Mouse (Mus musculus): ENCODE data around the gene Cd300ld3. TPM values are rescaled to one million over a fixed set of nuclear protein-coding genes. Genes with fewer than 3 reads are reported as not detected.

The Cd300ld3 gene
- polyA plus RNA-seq, 1 experiment from 2014 or later: not detected

DNA sequence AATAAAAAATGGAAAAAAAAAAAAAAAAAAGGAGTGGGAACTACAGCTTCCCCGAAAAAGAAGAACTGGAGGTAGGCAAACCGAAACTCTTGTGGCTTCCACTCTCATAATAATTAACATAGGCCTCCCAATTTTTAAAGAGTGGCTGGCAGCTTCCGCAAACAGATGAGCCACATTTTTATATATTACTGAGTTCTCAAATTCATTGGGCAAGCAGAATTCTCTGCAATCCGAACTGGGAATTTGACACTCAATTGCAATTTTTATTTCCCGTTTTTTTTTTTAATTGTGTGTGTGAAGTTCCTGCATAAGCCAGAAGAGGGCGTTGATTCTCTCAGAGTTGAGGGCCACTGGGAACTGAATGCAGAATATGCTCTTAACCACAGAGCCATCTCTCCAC lies 18.6 kb upstream of the Cd300ld3 start:
- Histone ChIP-seq H3K4me2 (replicated peaks; ENCODE audit: low read depth) (no peak overlapping the region), H3K27ac (ENCODE audit: low read depth, low read length) (no peak overlapping the region), H3K36me3 (ENCODE audit: control insufficient read depth, insufficient read depth) (no peaks in the 10 kb centered on the region), H3K4me1 (replicated peaks; ENCODE audit: control insufficient read depth, insufficient read depth, low read length) (no peaks in the 10 kb centered on the region), H3K9me3 (ENCODE audit: control insufficient read depth) (no peaks in the 10 kb centered on the region), H3K27me3 (replicated peaks; ENCODE audit: control insufficient read depth, insufficient read depth, low read length) (no peaks in the 10 kb centered on the region), H3K9ac (ENCODE audit: low read depth, low read length) (no peak overlapping the region), H3K4me3 (ENCODE audit: low read depth, low read length) (no peak overlapping the region)
- ATAC-seq: no peak
- WGBS: 67% methylated on average over 6 of the region's 6 CpGs
- peak; percentile 15; the same call in 1 of the 2 replicates for TF ChIP-seq CTCF (IDR thresholded peaks at IDR 0.05; ENCODE audit: low read depth)

GRCm38 (mm10) chr11:115062077-115062476 lies 13.9 kb upstream of the Cd300ld3 start, which contains the start of gene Cd300e:
Gene Cd300e, minus strand, starts transcription at chr11:115062177.
- Histone ChIP-seq H3K9ac (ENCODE audit: low read depth, low read length) (no peak within 1 kb of the TSS), H3K4me3 (ENCODE audit: low read depth, low read length) (no peak within 1 kb of the TSS), H3K9me3 (ENCODE audit: control insufficient read depth) (no peaks in the 10 kb centered on the region), H3K27me3 (replicated peaks; ENCODE audit: control insufficient read depth, insufficient read depth, low read length) (no peaks in the 10 kb centered on the region), H3K27ac (ENCODE audit: low read depth, low read length) (no peak within 1 kb of the TSS), H3K4me1 (replicated peaks; ENCODE audit: control insufficient read depth, insufficient read depth, low read length) (no peaks in the 10 kb centered on the region), H3K36me3 (ENCODE audit: control insufficient read depth, insufficient read depth) (no peaks in the 10 kb centered on the region), H3K4me2 (replicated peaks; ENCODE audit: low read depth) (no peak within 1 kb of the TSS)
- ATAC-seq: no peak
- no peak for TF ChIP-seq CTCF (IDR thresholded peaks at IDR 0.05; ENCODE audit: low read depth)
- WGBS: 29% methylated on average over 5 of the region's 5 CpGs

DNA sequence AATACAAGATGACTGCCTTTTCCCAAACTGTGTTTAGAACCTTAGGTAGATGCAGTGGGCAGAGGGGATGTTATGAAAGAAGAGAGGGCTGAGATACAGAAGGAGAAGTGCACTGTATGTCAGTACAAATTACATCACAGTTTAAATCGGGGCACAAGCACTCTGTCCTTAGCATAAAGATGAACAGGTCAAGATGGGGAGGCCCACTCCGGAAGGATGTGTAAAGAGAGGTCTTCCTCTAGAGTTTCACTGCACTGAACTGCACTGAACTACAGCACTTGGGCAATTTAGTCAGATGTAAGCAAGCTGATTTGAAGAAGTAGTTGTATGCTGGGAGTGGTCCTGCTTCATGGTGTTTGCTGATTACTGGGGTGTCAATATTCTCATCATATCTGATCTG lies 11.6 kb upstream of the Cd300ld3 start:
- no peaks in the 10 kb centered on the region for H3K27me3 ChIP-seq (replicated peaks; ENCODE audit: control insufficient read depth, insufficient read depth, low read length)
- no peak overlapping the region for H3K27ac ChIP-seq (ENCODE audit: low read depth, low read length)
- no peak overlapping the region for H3K9ac ChIP-seq (ENCODE audit: low read depth, low read length)
- no peak overlapping the region for H3K4me2 ChIP-seq (replicated peaks; ENCODE audit: low read depth)
- WGBS: 77% methylated on average over 2 of the region's 2 CpGs
- H3K4me3 ChIP-seq (ENCODE audit: low read depth, low read length): no peak overlapping the region
- H3K9me3 ChIP-seq (ENCODE audit: control insufficient read depth): no peaks in the 10 kb centered on the region
- no peak for TF ChIP-seq CTCF (IDR thresholded peaks at IDR 0.05; ENCODE audit: low read depth)
- no peaks in the 10 kb centered on the region for H3K36me3 ChIP-seq (ENCODE audit: control insufficient read depth, insufficient read depth)
- no peak for ATAC-seq
- no peaks in the 10 kb centered on the region for H3K4me1 ChIP-seq (replicated peaks; ENCODE audit: control insufficient read depth, insufficient read depth, low read length)

- 73% methylated on average over 4 of the region's 4 CpGs for WGBS
- TF ChIP-seq CTCF (IDR thresholded peaks at IDR 0.05; ENCODE audit: low read depth): no peak
- Histone ChIP-seq H3K27me3 (replicated peaks; ENCODE audit: control insufficient read depth, insufficient read depth, low read length) (no peaks in the 10 kb centered on the region), H3K4me2 (replicated peaks; ENCODE audit: low read depth) (no peak overlapping the region), H3K9ac (ENCODE audit: low read depth, low read length) (no peak overlapping the region), H3K27ac (ENCODE audit: low read depth, low read length) (no peak overlapping the region), H3K36me3 (ENCODE audit: control insufficient read depth, insufficient read depth) (no peaks in the 10 kb centered on the region), H3K4me3 (ENCODE audit: low read depth, low read length) (no peak overlapping the region), H3K9me3 (ENCODE audit: control insufficient read depth) (no peaks in the 10 kb centered on the region), H3K4me1 (replicated peaks; ENCODE audit: control insufficient read depth, insufficient read depth, low read length) (no peaks in the 10 kb centered on the region)
- ATAC-seq: no peak
These were observed 10.5 kb upstream of the Cd300ld3 start for GRCm38 (mm10) chr11:115058701-115059100.

DNA sequence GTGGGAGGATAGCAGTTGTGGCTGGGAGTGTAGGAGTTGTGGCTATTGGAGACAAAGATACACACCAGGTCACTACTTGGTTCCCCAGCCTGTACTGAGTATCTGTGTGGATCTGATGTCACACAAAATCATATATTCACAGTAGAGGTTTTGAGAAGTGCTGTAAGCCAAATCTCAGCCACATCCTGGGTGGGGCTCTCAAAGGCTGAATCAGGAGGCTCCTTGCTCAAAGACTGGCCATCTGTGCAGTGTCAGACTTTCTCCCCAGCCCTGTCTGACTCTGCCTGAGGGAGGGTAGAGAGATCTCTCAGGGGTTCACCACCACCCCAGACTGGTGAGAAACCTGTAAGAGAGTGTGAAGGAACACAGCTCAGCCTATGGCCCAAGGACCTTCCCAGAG lies 6.3 kb upstream of the Cd300ld3 start:
- no peaks in the 10 kb centered on the region for H3K9me3 ChIP-seq (ENCODE audit: control insufficient read depth)
- H3K4me1 ChIP-seq (replicated peaks; ENCODE audit: control insufficient read depth, insufficient read depth, low read length): no peaks in the 10 kb centered on the region
- no peak overlapping the region for H3K9ac ChIP-seq (ENCODE audit: low read depth, low read length)
- no peak for TF ChIP-seq CTCF (IDR thresholded peaks at IDR 0.05; ENCODE audit: low read depth)
- no peak overlapping the region for H3K27ac ChIP-seq (ENCODE audit: low read depth, low read length)
- no peaks in the 10 kb centered on the region for H3K27me3 ChIP-seq (replicated peaks; ENCODE audit: control insufficient read depth, insufficient read depth, low read length)
- H3K36me3 ChIP-seq (ENCODE audit: control insufficient read depth, insufficient read depth): no peaks in the 10 kb centered on the region
- no peak for ATAC-seq
- no peak overlapping the region for H3K4me3 ChIP-seq (ENCODE audit: low read depth, low read length)
- H3K4me2 ChIP-seq (replicated peaks; ENCODE audit: low read depth): no peak overlapping the region

DNA sequence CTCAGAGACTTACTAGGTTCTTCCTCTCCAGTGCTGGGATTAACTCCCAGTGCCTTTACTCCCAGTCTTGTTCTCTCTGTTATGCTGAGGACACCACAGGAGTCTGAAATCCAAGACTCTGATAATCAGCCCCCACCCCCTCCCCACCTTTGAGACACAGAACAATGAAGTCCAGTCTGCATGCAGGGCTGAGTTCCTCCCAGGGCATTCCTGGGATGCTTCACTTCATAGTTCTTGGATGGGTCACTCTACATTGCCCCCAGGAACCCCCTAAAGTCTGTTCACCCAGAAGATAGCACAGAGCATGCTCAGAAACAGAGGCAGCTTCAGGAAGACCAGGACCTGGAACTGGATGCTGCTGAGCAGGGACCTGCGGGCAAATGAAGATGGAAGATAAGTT lies 4.8 kb upstream of the Cd300ld3 start:
- no peak for ATAC-seq
- Histone ChIP-seq H3K27ac (ENCODE audit: low read depth, low read length) (no peak overlapping the region), H3K4me3 (ENCODE audit: low read depth, low read length) (no peak overlapping the region), H3K9ac (ENCODE audit: low read depth, low read length) (no peak overlapping the region), H3K9me3 (ENCODE audit: control insufficient read depth) (no peaks in the 10 kb centered on the region), H3K4me2 (replicated peaks; ENCODE audit: low read depth) (no peak overlapping the region), H3K36me3 (ENCODE audit: control insufficient read depth, insufficient read depth) (no peaks in the 10 kb centered on the region), H3K27me3 (replicated peaks; ENCODE audit: control insufficient read depth, insufficient read depth, low read length) (no peaks in the 10 kb centered on the region), H3K4me1 (replicated peaks; ENCODE audit: control insufficient read depth, insufficient read depth, low read length) (no peaks in the 10 kb centered on the region)
- 84% methylated on average over 1 of the region's 1 CpGs for WGBS
- no peak for TF ChIP-seq CTCF (IDR thresholded peaks at IDR 0.05; ENCODE audit: low read depth)

GRCm38 (mm10) chr11:115052206-115052605 lies 4.0 kb upstream of the Cd300ld3 start:
- Histone ChIP-seq H3K9me3 (ENCODE audit: control insufficient read depth) (no peaks in the 10 kb centered on the region), H3K4me2 (replicated peaks; ENCODE audit: low read depth) (no peak overlapping the region), H3K27me3 (replicated peaks; ENCODE audit: control insufficient read depth, insufficient read depth, low read length) (no peaks in the 10 kb centered on the region), H3K4me3 (ENCODE audit: low read depth, low read length) (no peak overlapping the region), H3K36me3 (ENCODE audit: control insufficient read depth, insufficient read depth) (no peaks in the 10 kb centered on the region), H3K9ac (ENCODE audit: low read depth, low read length) (no peak overlapping the region), H3K4me1 (replicated peaks; ENCODE audit: control insufficient read depth, insufficient read depth, low read length) (no peaks in the 10 kb centered on the region), H3K27ac (ENCODE audit: low read depth, low read length) (no peak overlapping the region)
- no peak for ATAC-seq
- WGBS: under 1% methylated on average over 9 of the region's 9 CpGs
- TF ChIP-seq CTCF (IDR thresholded peaks at IDR 0.05; ENCODE audit: low read depth): no peak

Data from intestine, postnatal 0 days (tissue).